Mouse (Mus musculus) liver, postnatal 0 days (tissue): ENCODE results near the gene Hacd4.

Experiments
- CTCF ChIP-seq: sonication (generic); IDR thresholded peaks from 2 replicates; pipeline ENCODE4 v1.5.1; 2016; ENCODE audit warnings: antibody characterized with exemption, low read depth
- EP300 ChIP-seq: IDR thresholded peaks from 2 replicates; pipeline ENCODE4 v1.6.1; 2016; ENCODE audit warnings: antibody characterized with exemption, low read depth, mild to moderate bottlenecking

GRCm38 (mm10) chr4:88412331-88412730 lies 26.4 kb downstream of the Hacd4 start:
- no peak for TF ChIP-seq EP300
- TF ChIP-seq CTCF, result no peak
